Mouse (Mus musculus): ENCODE measurements at regions not wholly inside any gene's neighbourhood (a gene's known extent, or its start where the extent isn't known, plus 50 kb on each side); places are given as distances from the start of the nearest gene placed in this dataset.

- TF ChIP-seq CTCF (IDR thresholded peaks at IDR 0.05; ENCODE audit: control insufficient read depth, insufficient read depth, insufficient replicate concordance, low read depth, low read length) = no peak
- no peak for TF ChIP-seq POLR2A (IDR thresholded peaks at IDR 0.05; ENCODE audit: control insufficient read depth, low read depth, low read length)
- no peak overlapping the region for H3K4me3 ChIP-seq (ENCODE audit: control insufficient read depth, low read depth, low read length)
- H3K36me3 ChIP-seq (ENCODE audit: control insufficient read depth, insufficient read depth, low read length) = no peaks in the 10 kb centered on the region
- no peak overlapping the region for H3K27ac ChIP-seq (ENCODE audit: control insufficient read depth, insufficient read depth, low read depth, low read length)
- H3K4me1 ChIP-seq (ENCODE audit: control insufficient read depth, insufficient read depth, low read length) = no peaks in the 10 kb centered on the region
- no peaks in the 10 kb centered on the region for H3K27me3 ChIP-seq (ENCODE audit: control insufficient read depth, insufficient read depth, low read length)
These were observed 1434.1 kb downstream of the Slc22a22 start for GRCm38 (mm10) chr15:56043282-56043681.

GRCm38 (mm10) chr15:56042449-56042848 is 1435.0 kb downstream of the Slc22a22 start:
- Histone ChIP-seq H3K27ac (ENCODE audit: control insufficient read depth, insufficient read depth, low read depth, low read length) (no peak overlapping the region), H3K4me1 (ENCODE audit: control insufficient read depth, insufficient read depth, low read length) (no peaks in the 10 kb centered on the region), H3K27me3 (ENCODE audit: control insufficient read depth, insufficient read depth, low read length) (no peaks in the 10 kb centered on the region), H3K36me3 (ENCODE audit: control insufficient read depth, insufficient read depth, low read length) (no peaks in the 10 kb centered on the region), H3K4me3 (ENCODE audit: control insufficient read depth, low read depth, low read length) (no peak overlapping the region)
- TF ChIP-seq POLR2A (IDR thresholded peaks at IDR 0.05; ENCODE audit: control insufficient read depth, low read depth, low read length) = no peak
- no peak for TF ChIP-seq CTCF (IDR thresholded peaks at IDR 0.05; ENCODE audit: control insufficient read depth, insufficient read depth, insufficient replicate concordance, low read depth, low read length)

- H3K27ac ChIP-seq (ENCODE audit: control insufficient read depth, insufficient read depth, low read depth, low read length) = no peak overlapping the region
- TF ChIP-seq POLR2A (IDR thresholded peaks at IDR 0.05; ENCODE audit: control insufficient read depth, low read depth, low read length) = no peak
- no peak for TF ChIP-seq CTCF (IDR thresholded peaks at IDR 0.05; ENCODE audit: control insufficient read depth, insufficient read depth, insufficient replicate concordance, low read depth, low read length)
- no peaks in the 10 kb centered on the region for H3K4me1 ChIP-seq (ENCODE audit: control insufficient read depth, insufficient read depth, low read length)
- H3K27me3 ChIP-seq (ENCODE audit: control insufficient read depth, insufficient read depth, low read length) = no peaks in the 10 kb centered on the region
- H3K4me3 ChIP-seq (ENCODE audit: control insufficient read depth, low read depth, low read length) = no peak overlapping the region
- H3K36me3 ChIP-seq (ENCODE audit: control insufficient read depth, insufficient read depth, low read length) = no peaks in the 10 kb centered on the region
These were observed 1447.4 kb downstream of the Slc22a22 start for GRCm38 (mm10) chr15:56030007-56030406.

GRCm38 (mm10) chr15:56027197-56027818 is 1450.1 kb downstream of the Slc22a22 start:
- Histone ChIP-seq H3K27me3 (ENCODE audit: control insufficient read depth, insufficient read depth, low read length) (no peaks in the 10 kb centered on the region), H3K27ac (ENCODE audit: control insufficient read depth, insufficient read depth, low read depth, low read length) (no peak overlapping the region), H3K4me3 (ENCODE audit: control insufficient read depth, low read depth, low read length) (no peak overlapping the region), H3K36me3 (ENCODE audit: control insufficient read depth, insufficient read depth, low read length) (no peaks in the 10 kb centered on the region), H3K4me1 (ENCODE audit: control insufficient read depth, insufficient read depth, low read length) (no peaks in the 10 kb centered on the region)
- no peak for TF ChIP-seq CTCF (IDR thresholded peaks at IDR 0.05; ENCODE audit: control insufficient read depth, insufficient read depth, insufficient replicate concordance, low read depth, low read length)
- no peak for TF ChIP-seq POLR2A (IDR thresholded peaks at IDR 0.05; ENCODE audit: control insufficient read depth, low read depth, low read length)

- Histone ChIP-seq H3K27ac (ENCODE audit: control insufficient read depth, insufficient read depth, low read depth, low read length) (no peak overlapping the region), H3K27me3 (ENCODE audit: control insufficient read depth, insufficient read depth, low read length) (no peaks in the 10 kb centered on the region), H3K4me1 (ENCODE audit: control insufficient read depth, insufficient read depth, low read length) (no peaks in the 10 kb centered on the region), H3K4me3 (ENCODE audit: control insufficient read depth, low read depth, low read length) (no peak overlapping the region), H3K36me3 (ENCODE audit: control insufficient read depth, insufficient read depth, low read length) (no peaks in the 10 kb centered on the region)
- TF ChIP-seq POLR2A (IDR thresholded peaks at IDR 0.05; ENCODE audit: control insufficient read depth, low read depth, low read length) = no peak
- TF ChIP-seq CTCF (IDR thresholded peaks at IDR 0.05; ENCODE audit: control insufficient read depth, insufficient read depth, insufficient replicate concordance, low read depth, low read length) = no peak
These were observed 1452.7 kb downstream of the Slc22a22 start for GRCm38 (mm10) chr15:56024705-56025104.

- Histone ChIP-seq H3K36me3 (ENCODE audit: control insufficient read depth, insufficient read depth, low read length) (no peaks in the 10 kb centered on the region), H3K27me3 (ENCODE audit: control insufficient read depth, insufficient read depth, low read length) (no peaks in the 10 kb centered on the region), H3K4me3 (ENCODE audit: control insufficient read depth, low read depth, low read length) (no peak overlapping the region), H3K27ac (ENCODE audit: control insufficient read depth, insufficient read depth, low read depth, low read length) (no peak overlapping the region), H3K4me1 (ENCODE audit: control insufficient read depth, insufficient read depth, low read length) (no peaks in the 10 kb centered on the region)
- TF ChIP-seq POLR2A (IDR thresholded peaks at IDR 0.05; ENCODE audit: control insufficient read depth, low read depth, low read length) = no peak
- TF ChIP-seq CTCF (IDR thresholded peaks at IDR 0.05; ENCODE audit: control insufficient read depth, insufficient read depth, insufficient replicate concordance, low read depth, low read length) = no peak
These were observed 1453.5 kb downstream of the Slc22a22 start for GRCm38 (mm10) chr15:56023862-56024484.

- H3K27ac ChIP-seq (ENCODE audit: control insufficient read depth, insufficient read depth, low read depth, low read length) = no peak overlapping the region
- H3K4me1 ChIP-seq (ENCODE audit: control insufficient read depth, insufficient read depth, low read length) = no peaks in the 10 kb centered on the region
- H3K36me3 ChIP-seq (ENCODE audit: control insufficient read depth, insufficient read depth, low read length) = no peaks in the 10 kb centered on the region
- no peak overlapping the region for H3K4me3 ChIP-seq (ENCODE audit: control insufficient read depth, low read depth, low read length)
- H3K27me3 ChIP-seq (ENCODE audit: control insufficient read depth, insufficient read depth, low read length) = no peaks in the 10 kb centered on the region
- no peak for TF ChIP-seq POLR2A (IDR thresholded peaks at IDR 0.05; ENCODE audit: control insufficient read depth, low read depth, low read length)
- no peak for TF ChIP-seq CTCF (IDR thresholded peaks at IDR 0.05; ENCODE audit: control insufficient read depth, insufficient read depth, insufficient replicate concordance, low read depth, low read length)
These were observed 1455.1 kb downstream of the Slc22a22 start for GRCm38 (mm10) chr15:56022315-56022714.

All from testis, adult 2 months (tissue).